Mouse (Mus musculus) frontal cortex, adult (tissue): ENCODE measurements around the gene Sall1.
A peak's percentile ranks its signal among the peaks of the same experiment; 100 is the strongest.

Experiments used
- ATAC-seq: cut with Nextera tagmentation; 2 replicates; pipeline ENCODE4 v1.9.2; 2017; ENCODE audit warnings: mild to moderate bottlenecking, moderate library complexity, mixed read lengths; ENCODE audit not compliant: low TSS enrichment

The Sall1 gene

GRCm38 (mm10) chr8:89043940-89044339 is at the start of gene Sall1:
TSS of gene Sall1 (minus strand) at chr8:89044162.
- no peak for ATAC-seq

GRCm38 (mm10) chr8:89089916-89090315 is 46.0 kb upstream of the Sall1 start:
- ATAC-seq: no peak

DNA sequence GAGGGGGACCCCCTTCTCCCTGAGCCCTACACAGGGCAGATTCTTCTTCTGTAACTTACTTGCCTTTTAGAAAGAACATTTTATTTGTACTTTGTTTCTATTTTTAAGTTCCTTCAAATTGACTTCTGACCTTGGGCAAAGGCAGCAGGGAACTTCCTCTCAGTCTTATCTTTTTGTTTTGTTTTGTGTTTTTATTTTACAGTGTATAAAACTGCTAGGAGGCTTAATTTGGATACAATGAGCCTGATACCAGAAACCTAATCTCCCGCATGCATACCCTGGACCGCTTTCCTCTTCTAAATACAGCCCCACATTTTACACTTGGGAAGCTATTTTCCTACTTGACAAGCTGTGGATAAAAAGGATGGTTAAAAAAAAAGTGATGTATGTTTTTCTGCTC is 35.2 kb upstream of the Sall1 start:
- ATAC-seq: no peak

DNA sequence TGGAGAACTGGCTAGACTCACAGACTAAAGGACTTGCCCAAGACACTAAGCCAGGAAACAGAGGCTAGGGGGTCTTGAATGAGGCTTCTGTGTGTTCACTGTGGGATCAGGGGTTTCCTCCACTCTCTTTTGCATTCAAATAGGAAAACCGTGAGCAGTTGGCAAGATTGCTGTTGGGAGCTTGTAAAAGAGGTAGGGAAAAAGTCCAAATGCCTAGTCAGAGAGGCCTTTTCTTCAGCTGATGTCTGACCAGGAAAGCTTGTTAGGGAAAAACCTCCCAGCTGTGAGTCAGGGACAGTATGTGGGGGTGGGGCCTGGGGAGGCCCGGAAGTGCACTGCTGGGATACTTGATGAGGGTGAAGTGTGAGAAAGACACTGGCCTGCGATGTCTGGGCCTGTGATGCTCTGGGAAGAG is 29.0 kb upstream of the Sall1 start:
- no peak for ATAC-seq

- ATAC-seq: no peak
Measured at GRCm38 (mm10) chr8:89067499-89067898, 23.5 kb upstream of the Sall1 start.

DNA sequence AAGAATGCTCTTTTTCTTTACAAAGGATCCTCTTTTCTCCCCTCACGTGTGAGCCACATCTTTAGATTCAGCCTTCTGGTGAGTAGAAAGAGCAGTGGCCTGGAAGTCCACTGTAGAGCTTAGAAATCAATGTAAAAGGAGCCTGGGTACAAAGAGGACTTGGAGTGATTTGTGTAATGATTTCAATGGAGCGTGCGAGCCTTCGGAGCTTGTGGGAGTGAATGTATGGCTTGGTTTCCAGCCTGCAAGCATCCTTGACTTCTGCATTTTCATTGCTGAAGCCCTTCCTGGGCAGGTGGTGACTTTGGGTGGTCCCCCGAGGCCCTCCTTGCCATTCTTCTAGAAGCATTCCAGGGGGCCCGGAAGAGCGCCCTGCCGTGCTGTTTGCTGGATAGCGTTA is 20.1 kb upstream of the Sall1 start:
- no peak for ATAC-seq

DNA sequence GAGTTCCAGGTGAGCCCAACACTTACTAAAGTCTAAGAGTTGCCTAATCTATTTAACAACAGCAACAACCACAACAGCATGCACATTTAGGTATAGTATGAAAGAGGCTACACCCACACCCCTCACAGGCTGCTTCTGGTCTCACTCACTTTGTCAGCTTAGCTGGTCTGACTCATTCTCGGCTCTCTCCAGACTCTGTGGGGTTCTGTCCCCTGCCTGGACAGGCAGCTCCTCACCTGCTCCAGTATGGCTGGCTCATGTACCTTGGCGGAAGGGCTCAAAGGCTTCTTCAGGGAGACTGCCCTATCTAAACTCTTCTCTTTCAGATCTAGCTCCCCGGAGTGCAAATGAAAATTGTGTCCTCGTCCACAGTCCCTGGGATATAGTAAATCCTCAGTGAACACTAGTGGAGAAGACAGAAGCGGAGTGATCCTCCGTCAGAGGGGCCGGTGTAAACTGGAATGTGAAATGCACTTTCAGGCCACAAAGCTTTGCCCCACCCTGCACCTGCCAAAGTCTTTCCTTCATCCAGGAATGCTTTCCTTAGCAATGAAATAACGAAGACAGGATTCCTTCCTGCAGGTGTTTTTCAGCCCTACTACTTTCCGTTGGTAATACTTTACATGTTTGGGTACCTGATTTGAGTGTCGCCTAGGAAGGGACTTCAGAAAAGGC is 19.5 kb upstream of the Sall1 start:
- ATAC-seq: no peak

DNA sequence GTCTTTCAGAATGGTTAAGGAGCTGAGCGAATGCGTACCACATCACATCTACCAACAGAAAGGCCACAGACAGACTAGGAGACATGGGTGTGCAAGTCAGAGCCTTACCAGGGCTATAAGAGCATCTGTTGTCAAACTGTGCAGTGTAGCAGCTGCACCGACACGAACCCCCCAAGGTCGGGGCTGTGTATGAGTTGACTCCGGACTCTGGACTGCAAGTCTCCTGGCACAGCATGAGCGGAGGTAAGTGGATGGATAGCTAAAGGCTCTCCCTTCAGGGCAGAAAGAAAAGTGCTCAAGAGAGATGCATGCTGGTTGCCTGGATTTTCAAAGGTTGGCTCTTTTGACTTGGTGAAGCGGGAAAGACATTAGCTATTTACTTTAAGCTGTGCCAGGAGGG is 16.8 kb upstream of the Sall1 start:
- no peak for ATAC-seq

GRCm38 (mm10) chr8:89059507-89059906 is 15.5 kb upstream of the Sall1 start:
- ATAC-seq: no peak

GRCm38 (mm10) chr8:89052880-89053279 is 8.9 kb upstream of the Sall1 start:
- no peak for ATAC-seq

GRCm38 (mm10) chr8:89046639-89047348 is 2.8 kb upstream of the Sall1 start:
- ATAC-seq: no peak

- no peak for ATAC-seq
Measured at GRCm38 (mm10) chr8:89046226-89046625, 2.3 kb upstream of the Sall1 start.

- ATAC-seq: no peak
Measured at GRCm38 (mm10) chr8:89045726-89046125, 1.8 kb upstream of the Sall1 start.

DNA sequence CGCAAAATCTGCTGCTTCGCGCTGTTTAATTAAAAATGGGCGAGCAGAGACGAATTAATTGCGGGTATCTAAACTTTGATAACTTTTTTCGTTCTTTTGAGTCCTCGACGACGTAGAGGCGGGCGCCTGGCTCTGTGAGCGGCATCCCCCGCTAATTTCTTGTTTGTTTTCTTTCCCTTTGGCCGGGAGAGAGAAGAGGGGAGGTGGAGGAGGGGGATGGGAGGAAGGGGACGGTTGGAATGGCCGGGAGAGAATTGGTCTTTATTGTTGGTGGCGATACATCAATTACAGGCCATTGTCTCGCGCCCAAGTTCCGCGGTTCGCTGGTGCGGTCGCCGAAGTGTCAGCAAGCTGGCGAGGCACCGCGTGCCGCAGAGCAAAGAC is 1.2 kb upstream of the Sall1 start:
- ATAC-seq: no peak

GRCm38 (mm10) chr8:89044511-89045217 is 702 bp upstream of the Sall1 start:
- no peak for ATAC-seq

DNA sequence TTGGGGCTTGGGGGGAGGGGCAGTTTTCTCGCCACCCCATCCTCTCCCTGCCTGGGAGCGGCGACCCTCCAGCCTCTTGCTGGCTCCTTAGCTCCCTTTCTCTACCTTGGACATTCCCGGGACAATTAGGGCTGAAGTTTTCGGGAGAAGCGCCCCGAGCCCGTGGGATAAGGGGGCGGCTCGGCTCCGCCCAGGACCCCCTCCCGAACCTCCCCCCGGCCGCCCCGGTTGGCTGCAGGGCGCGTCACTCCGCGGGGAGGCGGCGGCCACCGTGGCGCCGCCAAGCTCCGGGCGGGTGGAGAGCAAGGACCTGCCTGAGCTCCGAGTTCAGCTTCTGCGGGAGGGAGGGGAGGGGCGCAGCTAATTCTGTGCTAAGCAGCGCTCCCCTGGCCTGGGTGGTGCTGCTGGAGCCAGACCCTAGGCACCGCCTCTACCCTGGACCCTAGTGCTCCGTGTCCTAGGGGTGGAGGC is 556 bp downstream of the Sall1 start:
- peak; percentile 69 for ATAC-seq

- ATAC-seq: peak; percentile 60
Measured at GRCm38 (mm10) chr8:89042560-89043370, 1.2 kb downstream of the Sall1 start.

GRCm38 (mm10) chr8:89042118-89042460 is 1.9 kb downstream of the Sall1 start:
- no peak for ATAC-seq

- ATAC-seq: no peak
Measured at GRCm38 (mm10) chr8:89041421-89042117, 2.4 kb downstream of the Sall1 start.

- ATAC-seq: no peak
Measured at GRCm38 (mm10) chr8:89040751-89041420, 3.1 kb downstream of the Sall1 start.

GRCm38 (mm10) chr8:89039890-89040289 is 4.1 kb downstream of the Sall1 start:
- ATAC-seq: no peak
